Mouse (Mus musculus): ENCODE data around the gene Ncr1. TPM values are rescaled to one million over a fixed set of nuclear protein-coding genes. Genes with fewer than 3 reads are reported as not detected.

Ncr1 gene
- polyA plus RNA-seq, 1 experiment = 0.52 TPM

GRCm38 (mm10) chr7:4373521-4373920, 36.0 kb downstream of the Ncr1 start:
- Histone ChIP-seq H3K27ac (ENCODE audit: insufficient read depth, low read depth, low read length) (no peak overlapping the region), H3K36me3 (ENCODE audit: control insufficient read depth, insufficient read depth, low read length) (no peaks in the 10 kb centered on the region), H3K4me1 (ENCODE audit: control insufficient read depth, insufficient read depth, low read length) (no peaks in the 10 kb centered on the region), H3K4me3 (ENCODE audit: insufficient read depth, low read depth, low read length) (no peak overlapping the region), H3K27me3 (replicated peaks; ENCODE audit: control insufficient read depth, insufficient read depth, low read length) (no peaks in the 10 kb centered on the region)
- no peak for TF ChIP-seq CTCF (conservative IDR thresholded peaks at IDR 0.05; ENCODE audit: insufficient read depth, insufficient read length, low read depth, low read length)
- TF ChIP-seq POLR2A (IDR thresholded peaks at IDR 0.05; ENCODE audit: low read depth, low read length) = no peak
- 77% methylated on average over 7 of the region's 7 CpGs for WGBS
- no peak for DNase-seq

Other genes with a start within 250 kb of the Ncr1 start
- gene Ttyh1, start 218.3 kb upstream of the Ncr1 start, polyA plus RNA-seq (2012; rRNA removed) = 2.8 and 7.4 TPM in 2 replicates
- gene Leng8, start 200.7 kb upstream of the Ncr1 start, polyA plus RNA-seq (2012; rRNA removed) = 225 and 407 TPM in 2 replicates
- gene Leng9, start 187.3 kb upstream of the Ncr1 start, polyA plus RNA-seq (2012; rRNA removed) = 5.3 and 6.2 TPM in 2 replicates
- gene Cdc42ep5, start 172.9 kb upstream of the Ncr1 start, polyA plus RNA-seq (2012; rRNA removed) = 23.5 and 32.1 TPM in 2 replicates
- gene Lilra5, start 100.0 kb upstream of the Ncr1 start, polyA plus RNA-seq (2012; rRNA removed) = 1.2 and 1.6 TPM in 2 replicates
- 0.02 TPM in 1 of 2 replicates, not detected in the other for gene Gp6, start 60.0 kb downstream of the Ncr1 start, polyA plus RNA-seq (2012; rRNA removed)
- 21.0 and 23.8 TPM in 2 replicates for gene Rdh13, start 107.9 kb downstream of the Ncr1 start, polyA plus RNA-seq (2012; rRNA removed)
- 10.6 and 12.7 TPM in 2 replicates for gene Eps8l1, start 123.0 kb downstream of the Ncr1 start, polyA plus RNA-seq (2012; rRNA removed)
- 31.0 and 33.0 TPM in 2 replicates for gene Ppp1r12c, start 164.0 kb downstream of the Ncr1 start, polyA plus RNA-seq (2012; rRNA removed)
- 0.39 and 3.9 TPM in 2 replicates for gene Tnnt1, start 178.7 kb downstream of the Ncr1 start, polyA plus RNA-seq (2012; rRNA removed)
- gene Tnni3, start 186.5 kb downstream of the Ncr1 start, polyA plus RNA-seq (2012; rRNA removed) = 2.1 and 2.6 TPM in 2 replicates
- 1.3 and 1.4 TPM in 2 replicates for gene Dnaaf3, start 194.7 kb downstream of the Ncr1 start, polyA plus RNA-seq (2012; rRNA removed)
- 0.55 and 1.0 TPM in 2 replicates for gene Syt5, start 209.8 kb downstream of the Ncr1 start, polyA plus RNA-seq (2012; rRNA removed)